Mouse (Mus musculus) limb, embryonic 13.5 days (tissue): ENCODE measurements around the gene Sord. TPM values are rescaled to one million over a fixed set of nuclear protein-coding genes. Genes with fewer than 3 reads are reported as not detected.
"Not testable (repeated sequence)": the region's sequence is repeated elsewhere in the genome, so short reads cannot be mapped to it uniquely, and the experiment has no call there.

ENCODE experiments used
- ATAC-seq: fragments of 200-750 bp; cut with Nextera tagmentation; 2 replicates; pipeline ENCODE4 v1.8.0; 2017; ENCODE audit warnings: low read depth, moderate number of reproducible peaks, moderate TSS enrichment; ENCODE audit not compliant: low FRiP score
- H3K27ac ChIP-seq: fragments of 300-500 bp; sonication (generic); 2 replicates; pipeline ENCODE4 v1.5.1; 2015; ENCODE audit warnings: inconsistent platforms, mild to moderate bottlenecking, moderate library complexity
- H3K27me3 ChIP-seq: fragments of 300-500 bp; sonication (generic); 2 replicates; pipeline ENCODE4 v1.6.1; 2015; ENCODE audit warnings: mild to moderate bottlenecking, inconsistent platforms
- H3K36me3 ChIP-seq: fragments of 300-500 bp; sonication (generic); 2 replicates; pipeline ENCODE4 v1.6.1; 2015; ENCODE audit warnings: inconsistent platforms, mild to moderate bottlenecking, moderate library complexity
- H3K4me1 ChIP-seq: fragments of 300-500 bp; sonication (generic); 2 replicates; pipeline ENCODE4 v1.6.1; 2015; ENCODE audit warnings: inconsistent platforms
- H3K4me2 ChIP-seq: fragments of 300-500 bp; sonication (generic); replicated peaks from 2 replicates; pipeline ENCODE4 v1.6.1; 2015; ENCODE audit warnings: inconsistent platforms, mild to moderate bottlenecking, moderate library complexity
- H3K4me3 ChIP-seq: fragments of 300-500 bp; sonication (generic); 2 replicates; pipeline ENCODE4 v1.5.1; 2015; ENCODE audit warnings: moderate library complexity, mild to moderate bottlenecking, inconsistent platforms
- H3K9ac ChIP-seq: fragments of 300-500 bp; sonication (generic); 2 replicates; pipeline ENCODE4 v1.6.1; 2015; ENCODE audit warnings: mild to moderate bottlenecking, inconsistent platforms
- H3K9me3 ChIP-seq: fragments of 300-500 bp; sonication (generic); 2 replicates; pipeline ENCODE4 v1.6.1; 2016; ENCODE audit warnings: inconsistent platforms
- WGBS: fragments of 180-500 bp; shearing (Covaris S2); methylation state at CpG from one replicate; pipeline ENCODE4 v1.1.7; 2015; 5-methylcytosine and 5-hydroxymethylcytosine counted together
- polyA plus RNA-seq: library from polyadenylated mRNA; unstranded; fragments of >200 nt; fragmentation: Nextera tagmentation; extraction: Ambion mirVana; gene quantifications from 2 replicates; pipeline ENCODE4 v1.2.1, GENCODE M21; 2015

The Sord gene
- polyA plus RNA-seq, result 22.7 and 22.9 TPM in 2 replicates

GRCm38 (mm10) chr2:122234611-122235288 lies at the start of gene Sord:
Sord (plus strand) TSS chr2:122234749.
- Histone ChIP-seq H3K27me3 (no peaks in the 10 kb centered on the region), H3K4me2 (peak within 1 kb of the TSS; percentile 85), H3K4me3 (peak within 1 kb of the TSS; percentile 61), H3K36me3 (no peaks in the 10 kb centered on the region), H3K27ac (peak within 1 kb of the TSS; percentile 58; the same call in 1 of the 2 replicates), H3K4me1 (peaks cover 10% of the 10 kb centered on the region), H3K9ac (peak within 1 kb of the TSS; percentile 72), H3K9me3 (no peaks in the 10 kb centered on the region)
- ATAC-seq, result peak; percentile 94
- 1% methylated on average over 35 of the region's 35 CpGs for WGBS

DNA sequence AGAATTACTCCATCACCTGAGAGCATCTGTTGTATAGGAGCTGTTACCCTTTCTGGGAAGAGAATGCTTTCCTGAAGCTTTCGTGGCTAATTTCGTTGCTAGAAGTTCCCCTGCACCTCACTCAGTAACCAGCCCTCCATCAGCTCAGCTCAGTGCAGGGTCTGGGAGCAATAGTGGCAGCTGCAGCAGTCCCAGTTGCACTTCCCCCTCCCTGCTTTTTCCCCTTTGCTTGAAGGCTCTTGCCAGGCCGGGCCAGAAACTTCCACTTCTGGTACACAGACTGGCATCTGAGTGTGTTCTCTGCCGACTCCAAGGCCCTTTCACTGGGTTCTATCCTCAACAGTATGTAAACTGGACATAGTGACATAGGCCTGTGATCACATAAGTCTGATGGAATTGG lies 49.5 kb upstream of the Sord start:
- Histone ChIP-seq H3K4me1 (no peaks in the 10 kb centered on the region), H3K36me3 (no peaks in the 10 kb centered on the region), H3K9ac (no peak overlapping the region), H3K27ac (no peak overlapping the region), H3K27me3 (no peaks in the 10 kb centered on the region), H3K4me3 (no peak overlapping the region), H3K9me3 (no peaks in the 10 kb centered on the region), H3K4me2 (no peak overlapping the region)
- 83% methylated on average over 4 of the region's 4 CpGs for whole genome bisulfite sequencing
- ATAC-seq, result no peak

- Histone ChIP-seq H3K4me1 (no peaks in the 10 kb centered on the region), H3K9me3 (no peaks in the 10 kb centered on the region), H3K4me2 (no peak within 1 kb of the TSS), H3K27me3 (no peaks in the 10 kb centered on the region), H3K27ac (no peak within 1 kb of the TSS), H3K36me3 (no peaks in the 10 kb centered on the region), H3K9ac (no peak within 1 kb of the TSS), H3K4me3 (no peak within 1 kb of the TSS)
- 79% methylated on average over 17 of the region's 17 CpGs for WGBS
- ATAC-seq, result no peak
Measured at GRCm38 (mm10) chr2:122186106-122186505, 48.4 kb upstream of the Sord start, which contains the start of the genes Patl2 and Terb2. Patl2 (minus strand) TSS chr2:122186189. Terb2 (plus strand) TSS chr2:122186272.

DNA sequence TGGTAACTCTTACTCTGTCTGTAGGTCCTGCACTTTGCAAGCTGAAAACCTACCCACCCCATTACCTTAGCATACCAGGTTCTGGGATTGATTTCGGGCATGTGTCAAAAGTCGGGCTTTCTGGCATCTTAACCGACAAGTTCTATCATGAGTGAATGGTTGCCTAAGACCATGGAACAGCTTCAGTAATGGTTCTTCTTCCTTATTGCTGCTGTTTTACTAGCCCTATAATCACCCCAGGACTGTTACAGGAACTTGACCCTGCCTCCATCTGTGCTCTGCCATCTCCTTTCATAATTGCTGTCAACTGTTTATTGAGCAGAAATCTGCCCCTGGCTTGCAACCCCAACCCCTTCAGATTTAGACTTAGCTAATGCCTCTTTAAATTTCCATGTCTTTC lies 47.8 kb upstream of the Sord start:
- Histone ChIP-seq H3K4me2 (no peak overlapping the region), H3K4me3 (no peak overlapping the region), H3K9ac (no peak overlapping the region), H3K27ac (no peak overlapping the region), H3K27me3 (no peaks in the 10 kb centered on the region), H3K9me3 (no peaks in the 10 kb centered on the region), H3K4me1 (no peaks in the 10 kb centered on the region), H3K36me3 (no peaks in the 10 kb centered on the region)
- 72% methylated on average over 3 of the region's 3 CpGs for WGBS
- no peak for ATAC-seq

DNA sequence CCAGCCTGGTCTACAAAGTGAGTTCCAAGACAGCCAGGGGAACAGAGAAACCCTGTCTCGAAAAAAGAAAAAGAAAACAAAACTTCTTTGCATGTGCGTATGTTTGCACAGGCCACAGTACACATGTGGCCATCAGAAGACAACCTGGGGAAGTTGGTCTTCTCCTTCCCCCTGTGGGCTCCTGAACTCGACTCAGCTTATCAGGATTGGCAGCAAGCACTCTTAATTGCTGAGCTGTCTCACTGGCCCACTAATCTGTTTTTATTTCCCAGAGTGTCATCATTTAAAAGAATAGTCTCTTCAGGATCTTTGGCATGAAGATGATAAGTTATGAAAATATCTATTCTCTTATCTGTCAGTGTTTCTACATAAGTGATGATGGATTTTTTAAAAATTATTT lies 42.7 kb upstream of the Sord start:
- no peak for ATAC-seq
- H3K4me3 ChIP-seq, result no peak overlapping the region
- WGBS, result 76% methylated on average over 3 of the region's 3 CpGs
- no peak overlapping the region for H3K27ac ChIP-seq
- no peak overlapping the region for H3K9ac ChIP-seq
- no peaks in the 10 kb centered on the region for H3K9me3 ChIP-seq
- H3K27me3 ChIP-seq, result no peaks in the 10 kb centered on the region
- H3K36me3 ChIP-seq, result no peaks in the 10 kb centered on the region
- no peaks in the 10 kb centered on the region for H3K4me1 ChIP-seq
- no peak overlapping the region for H3K4me2 ChIP-seq

DNA sequence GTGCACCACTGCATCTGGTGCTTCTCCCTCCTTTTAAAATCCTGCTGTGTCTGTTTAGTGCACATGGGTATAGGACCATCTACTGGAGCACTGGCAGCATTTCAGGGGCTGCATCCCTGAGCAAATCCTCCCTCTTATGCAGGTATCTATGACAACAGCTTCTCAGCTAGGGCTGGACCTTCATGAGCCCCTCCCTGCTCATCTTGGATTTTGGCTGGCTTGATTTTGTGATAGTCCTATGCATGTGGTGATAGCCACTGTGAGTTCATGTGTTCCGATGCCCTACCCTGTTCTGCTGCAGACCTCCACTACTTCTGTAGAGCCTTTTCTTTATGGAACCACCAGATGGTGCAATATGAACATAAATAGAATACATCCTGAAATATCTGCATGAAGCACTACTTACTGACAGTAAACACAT lies 40.0 kb upstream of the Sord start:
- Histone ChIP-seq H3K9me3 (no peaks in the 10 kb centered on the region), H3K27ac (no peak overlapping the region), H3K36me3 (no peaks in the 10 kb centered on the region), H3K4me1 (no peaks in the 10 kb centered on the region), H3K9ac (no peak overlapping the region), H3K4me3 (no peak overlapping the region), H3K4me2 (no peak overlapping the region), H3K27me3 (no peaks in the 10 kb centered on the region)
- 57% methylated on average over 1 of the region's 1 CpGs for WGBS
- peak; percentile 57; the same call in 1 of the 2 replicates for ATAC-seq

DNA sequence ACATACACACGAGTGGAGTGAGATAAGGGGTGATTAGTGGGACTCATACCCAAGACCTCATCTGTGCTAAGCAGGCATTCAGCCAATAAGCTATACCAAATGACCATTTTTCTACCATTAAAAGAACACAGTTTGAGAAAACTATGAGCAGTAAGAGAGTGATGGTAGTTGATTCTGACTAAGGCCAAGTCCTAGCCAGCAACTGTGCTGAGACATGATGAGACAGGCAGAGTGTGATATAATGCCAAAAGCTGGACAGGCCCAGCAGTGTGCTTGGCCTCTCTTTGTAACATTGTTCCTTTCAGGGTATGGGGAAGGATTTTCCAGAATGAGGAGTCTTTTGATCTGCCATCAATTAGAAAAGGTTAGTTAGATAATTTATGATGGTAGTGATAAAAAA lies 33.0 kb upstream of the Sord start:
- no peaks in the 10 kb centered on the region for H3K27me3 ChIP-seq
- no peak overlapping the region for H3K27ac ChIP-seq
- no peaks in the 10 kb centered on the region for H3K36me3 ChIP-seq
- no peaks in the 10 kb centered on the region for H3K4me1 ChIP-seq
- WGBS, result 89% methylated on average over 1 of the region's 1 CpGs
- H3K9me3 ChIP-seq, result no peaks in the 10 kb centered on the region
- no peak overlapping the region for H3K4me2 ChIP-seq
- H3K9ac ChIP-seq, result no peak overlapping the region
- no peak overlapping the region for H3K4me3 ChIP-seq
- no peak for ATAC-seq

- Histone ChIP-seq H3K4me1 (no peaks in the 10 kb centered on the region), H3K27me3 (no peaks in the 10 kb centered on the region), H3K36me3 (no peaks in the 10 kb centered on the region), H3K4me3 (no peak overlapping the region), H3K27ac (no peak overlapping the region), H3K9me3 (no peaks in the 10 kb centered on the region), H3K4me2 (no peak overlapping the region), H3K9ac (no peak overlapping the region)
- 50% methylated on average over 2 of the region's 2 CpGs for WGBS
- no peak for ATAC-seq
Measured at GRCm38 (mm10) chr2:122206440-122207107, 28.0 kb upstream of the Sord start.

- WGBS, result 69% methylated on average over 3 of the region's 3 CpGs
- no peak overlapping the region for H3K27ac ChIP-seq
- H3K4me3 ChIP-seq, result no peak overlapping the region
- no peaks in the 10 kb centered on the region for H3K4me1 ChIP-seq
- H3K36me3 ChIP-seq, result no peaks in the 10 kb centered on the region
- H3K9me3 ChIP-seq, result no peaks in the 10 kb centered on the region
- ATAC-seq, result no peak
- H3K4me2 ChIP-seq, result no peak overlapping the region
- no peak overlapping the region for H3K9ac ChIP-seq
- no peaks in the 10 kb centered on the region for H3K27me3 ChIP-seq
Measured at GRCm38 (mm10) chr2:122210534-122211228, 23.9 kb upstream of the Sord start.

DNA sequence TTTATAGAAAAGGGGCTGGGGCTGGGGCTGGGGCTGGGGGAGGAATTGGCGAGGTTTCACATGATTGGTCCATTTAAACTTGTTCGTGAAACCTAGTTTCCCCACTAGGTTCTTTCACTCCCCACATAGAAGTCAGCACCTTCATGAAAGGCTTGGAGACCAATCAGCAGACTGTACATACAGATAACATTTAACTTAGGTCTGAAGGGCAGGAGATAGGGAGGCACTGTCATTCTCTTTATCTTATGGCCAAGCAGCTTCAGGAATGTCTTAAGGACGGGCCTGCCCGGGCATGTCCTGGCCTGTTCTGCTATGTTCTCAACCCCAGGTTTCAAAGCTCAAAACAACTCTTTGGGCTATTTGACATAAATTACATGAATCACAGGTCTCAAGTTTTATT lies 17.5 kb upstream of the Sord start:
- not testable (repeated sequence) for H3K36me3 ChIP-seq, H3K4me2 ChIP-seq, H3K9me3 ChIP-seq, H3K4me3 ChIP-seq, H3K27ac ChIP-seq, H3K4me1 ChIP-seq, ATAC-seq, H3K9ac ChIP-seq, H3K27me3 ChIP-seq
- WGBS, result 95% methylated on average over 4 of the region's 4 CpGs

DNA sequence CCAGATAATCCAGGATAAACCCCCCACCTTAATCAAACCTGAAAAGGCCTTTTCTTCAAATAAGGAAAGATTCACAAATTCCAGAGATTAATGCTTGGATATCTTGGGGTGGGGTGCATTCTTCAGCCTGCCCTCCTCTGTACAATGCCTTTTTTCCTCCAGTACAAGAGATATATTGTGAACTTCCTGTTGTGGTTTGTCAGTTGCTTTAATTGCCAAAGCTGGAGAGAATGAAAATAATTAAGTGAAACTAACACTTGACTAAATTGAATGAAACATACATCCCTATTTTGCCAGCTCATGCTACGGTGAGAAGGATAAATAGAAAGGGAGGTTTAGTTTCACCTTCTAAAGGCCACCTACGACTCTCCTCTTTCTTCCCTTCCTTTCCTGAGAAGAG lies 16.3 kb upstream of the Sord start:
- Histone ChIP-seq H3K27me3 (no peaks in the 10 kb centered on the region), H3K9ac (no peak overlapping the region), H3K4me3 (no peak overlapping the region), H3K27ac (no peak overlapping the region), H3K4me1 (no peaks in the 10 kb centered on the region), H3K36me3 (no peaks in the 10 kb centered on the region), H3K4me2 (no peak overlapping the region), H3K9me3 (no peaks in the 10 kb centered on the region)
- WGBS, result 82% methylated on average over 2 of the region's 2 CpGs
- ATAC-seq, result no peak

DNA sequence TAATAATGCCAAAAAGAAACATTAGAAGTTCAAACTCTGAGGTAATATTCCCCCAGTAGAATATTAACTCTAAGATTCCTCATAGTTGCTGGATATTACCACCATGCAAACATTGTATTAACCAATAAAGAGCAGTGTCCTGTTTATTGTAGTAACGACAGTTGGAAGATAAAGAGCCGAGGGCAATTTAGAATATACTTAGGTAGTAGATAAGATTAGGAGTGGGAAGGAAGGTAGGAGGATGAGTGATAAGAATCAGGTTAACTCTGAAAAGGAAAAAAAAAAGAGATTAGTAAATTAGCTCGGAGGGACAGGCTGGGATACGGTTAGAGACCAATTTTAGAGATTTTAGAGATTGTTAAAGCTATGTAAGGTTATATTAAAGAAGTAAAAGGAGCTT lies 13.2 kb upstream of the Sord start:
- no peak overlapping the region for H3K9ac ChIP-seq
- no peak overlapping the region for H3K4me3 ChIP-seq
- H3K36me3 ChIP-seq, result no peaks in the 10 kb centered on the region
- no peak overlapping the region for H3K27ac ChIP-seq
- no peaks in the 10 kb centered on the region for H3K27me3 ChIP-seq
- 58% methylated on average over 4 of the region's 4 CpGs for WGBS
- no peaks in the 10 kb centered on the region for H3K4me1 ChIP-seq
- no peaks in the 10 kb centered on the region for H3K9me3 ChIP-seq
- no peak overlapping the region for H3K4me2 ChIP-seq
- no peak for ATAC-seq
